Mouse (Mus musculus): ENCODE data around the gene Prss42. TPM values are rescaled to one million over a fixed set of nuclear protein-coding genes. Genes with fewer than 3 reads are reported as not detected.

Prss42 gene
- polyA plus RNA-seq, 1 experiment from 2014 or later: not detected

DNA sequence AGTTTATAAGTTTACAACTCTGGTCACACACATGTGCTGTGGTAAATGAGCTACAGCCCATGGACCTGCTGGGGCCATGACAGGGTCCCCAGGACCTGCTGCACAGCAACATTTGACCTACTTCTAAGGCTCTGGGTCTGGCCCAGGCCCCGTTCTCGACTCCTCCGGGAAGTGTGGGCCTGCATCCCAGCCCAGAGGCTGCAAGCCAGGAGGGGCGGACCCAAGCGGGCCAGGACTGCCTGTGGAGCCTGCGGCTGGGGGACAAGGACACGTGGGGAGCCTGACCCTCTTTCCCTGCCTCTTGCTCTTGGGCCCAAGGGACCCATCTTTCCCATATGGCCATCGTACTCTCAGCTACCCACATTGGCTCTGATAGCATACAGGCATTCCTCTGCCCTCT lies 39.4 kb upstream of the Prss42 start:
- ATAC-seq (ENCODE audit: insufficient number of reproducible peaks, insufficient read depth, low FRiP score, low read depth): 0 out of 2 replicates have a peak, but pooled peaks have one; percentile 22
- Histone ChIP-seq H3K36me3 (ENCODE audit: control insufficient read depth, insufficient read depth, low read length) (no peaks in the 10 kb centered on the region), H3K27ac (replicated peaks in 1 of 2; ENCODE audit: control insufficient read depth in 1 of 2, insufficient read depth in 1 of 2, low read depth in 2 of 2, low read length in 2 of 2) (no peak overlapping the region), H3K9ac (ENCODE audit: low read length) (no peak overlapping the region), H3K4me2 (ENCODE audit: low read length) (no peak overlapping the region), H3K9me3 (ENCODE audit: control insufficient read depth, low read length) (no peaks in the 10 kb centered on the region), H3K4me3 (ENCODE audit: control insufficient read depth in 1 of 2, insufficient read depth in 1 of 2, low read depth in 1 of 2, low read length in 2 of 2) (no peak overlapping the region), H3K4me1 (ENCODE audit: control insufficient read depth in 2 of 2, insufficient read depth in 2 of 2, low read length in 2 of 2) (peaks cover 16 to 23% of the 10 kb centered on the region in 2 experiments), H3K27me3 (ENCODE audit: control insufficient read depth, insufficient read depth, low read length) (no peaks in the 10 kb centered on the region)
- WGBS: 57% methylated on average over 8 of the region's 8 CpGs

DNA sequence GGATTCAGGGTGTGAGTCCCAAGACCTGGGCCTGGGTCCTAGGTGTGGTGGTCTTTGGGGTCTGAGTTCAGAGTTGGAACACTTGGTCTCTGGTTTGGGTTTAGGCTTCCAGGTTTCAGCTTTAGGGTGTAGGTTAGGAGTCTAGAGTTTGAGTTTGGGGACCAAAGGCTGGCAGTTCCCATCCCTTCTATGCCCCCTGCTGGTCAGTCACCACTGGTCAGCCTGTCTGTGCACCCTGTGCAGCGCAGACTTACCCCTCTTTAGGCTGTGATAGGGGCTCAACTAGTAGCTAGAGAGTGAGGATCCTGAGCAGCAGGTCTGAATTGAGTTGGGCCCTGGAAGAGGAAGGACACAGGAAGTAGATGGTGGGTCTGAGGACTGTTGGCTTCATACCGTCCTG lies 38.7 kb upstream of the Prss42 start:
- no peak for ATAC-seq (ENCODE audit: insufficient number of reproducible peaks, insufficient read depth, low FRiP score, low read depth)
- no peaks in the 10 kb centered on the region for H3K27me3 ChIP-seq (ENCODE audit: control insufficient read depth, insufficient read depth, low read length)
- H3K27ac ChIP-seq (replicated peaks in 1 of 2; ENCODE audit: control insufficient read depth in 1 of 2, insufficient read depth in 1 of 2, low read depth in 2 of 2, low read length in 2 of 2): no peak overlapping the region
- no peak overlapping the region for H3K9ac ChIP-seq (ENCODE audit: low read length)
- no peak overlapping the region for H3K4me2 ChIP-seq (ENCODE audit: low read length)
- H3K4me3 ChIP-seq (ENCODE audit: control insufficient read depth in 1 of 2, insufficient read depth in 1 of 2, low read depth in 1 of 2, low read length in 2 of 2): no peak overlapping the region
- no peaks in the 10 kb centered on the region for H3K9me3 ChIP-seq (ENCODE audit: control insufficient read depth, low read length)
- no peaks in the 10 kb centered on the region for H3K36me3 ChIP-seq (ENCODE audit: control insufficient read depth, insufficient read depth, low read length)
- WGBS: 36% methylated on average over 2 of the region's 2 CpGs
- H3K4me1 ChIP-seq (ENCODE audit: control insufficient read depth in 2 of 2, insufficient read depth in 2 of 2, low read length in 2 of 2): peaks cover 13 to 20% of the 10 kb centered on the region in 2 experiments

DNA sequence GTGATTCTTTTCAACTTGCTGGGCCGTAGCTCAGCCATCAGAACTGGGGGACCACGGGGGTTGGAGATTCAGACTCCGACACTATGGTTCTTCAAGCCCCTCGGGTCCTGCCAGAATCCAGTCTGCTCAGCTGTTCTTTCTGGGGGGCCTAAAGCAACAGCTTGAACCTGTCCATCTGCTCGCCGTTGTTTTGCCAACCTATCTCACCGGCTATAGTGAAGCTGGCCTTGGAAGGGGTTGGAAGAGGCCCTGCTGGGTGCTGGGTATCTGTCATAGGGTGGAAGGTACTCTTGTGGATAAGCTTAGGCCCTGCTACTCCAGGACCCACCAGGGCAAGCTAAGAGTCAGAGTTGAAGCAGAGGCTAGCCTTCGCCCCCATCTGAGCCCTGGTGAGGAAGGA lies 37.1 kb upstream of the Prss42 start:
- Histone ChIP-seq H3K27me3 (ENCODE audit: control insufficient read depth, insufficient read depth, low read length) (no peaks in the 10 kb centered on the region), H3K9me3 (ENCODE audit: control insufficient read depth, low read length) (no peaks in the 10 kb centered on the region), H3K4me1 (ENCODE audit: control insufficient read depth in 2 of 2, insufficient read depth in 2 of 2, low read length in 2 of 2) (peaks cover 15 to 17% of the 10 kb centered on the region in 2 experiments), H3K27ac (replicated peaks in 1 of 2; ENCODE audit: control insufficient read depth in 1 of 2, insufficient read depth in 1 of 2, low read depth in 2 of 2, low read length in 2 of 2) (no peak overlapping the region), H3K9ac (ENCODE audit: low read length) (no peak overlapping the region), H3K4me2 (ENCODE audit: low read length) (no peak overlapping the region), H3K36me3 (ENCODE audit: control insufficient read depth, insufficient read depth, low read length) (peaks cover under 1% of the 10 kb centered on the region; the same call in 1 of the 2 replicates), H3K4me3 (ENCODE audit: control insufficient read depth in 1 of 2, insufficient read depth in 1 of 2, low read depth in 1 of 2, low read length in 2 of 2) (no peak overlapping the region)
- WGBS: 81% methylated on average over 8 of the region's 8 CpGs
- ATAC-seq (ENCODE audit: insufficient number of reproducible peaks, insufficient read depth, low FRiP score, low read depth): no peak

DNA sequence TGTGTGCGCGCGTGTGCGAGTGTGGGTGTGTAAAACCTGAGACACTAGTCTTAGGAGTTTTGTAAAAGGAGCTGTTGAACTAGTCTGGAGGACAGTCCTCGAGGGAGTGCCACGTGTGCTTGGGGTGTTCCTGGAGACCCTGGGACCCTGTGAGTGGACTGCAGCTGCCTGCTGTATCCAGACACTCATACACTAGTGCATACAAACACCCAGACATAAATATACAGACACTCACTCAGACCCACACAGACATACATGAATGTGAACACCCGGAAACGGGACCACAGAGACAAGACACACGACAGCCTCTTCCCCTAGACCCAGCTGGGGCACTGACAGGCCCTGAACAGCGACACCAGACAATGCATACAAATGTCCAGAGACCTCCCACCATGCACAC lies 35.2 kb upstream of the Prss42 start:
- no peak for ATAC-seq (ENCODE audit: insufficient number of reproducible peaks, insufficient read depth, low FRiP score, low read depth)
- no peaks in the 10 kb centered on the region for H3K9me3 ChIP-seq (ENCODE audit: control insufficient read depth, low read length)
- H3K4me3 ChIP-seq (ENCODE audit: control insufficient read depth in 1 of 2, insufficient read depth in 1 of 2, low read depth in 1 of 2, low read length in 2 of 2): peak overlapping the region; percentile 30 to 72
- H3K27ac ChIP-seq (replicated peaks in 1 of 2; ENCODE audit: control insufficient read depth in 1 of 2, insufficient read depth in 1 of 2, low read depth in 2 of 2, low read length in 2 of 2): peak overlapping the region; percentile 81 to 98
- 68% methylated on average over 10 of the region's 10 CpGs for WGBS
- peak overlapping the region; percentile 98 for H3K9ac ChIP-seq (ENCODE audit: low read length)
- H3K36me3 ChIP-seq (ENCODE audit: control insufficient read depth, insufficient read depth, low read length): peaks cover 17% of the 10 kb centered on the region
- H3K4me2 ChIP-seq (ENCODE audit: low read length): peak overlapping the region; percentile 71
- no peaks in the 10 kb centered on the region for H3K27me3 ChIP-seq (ENCODE audit: control insufficient read depth, insufficient read depth, low read length)
- H3K4me1 ChIP-seq (ENCODE audit: control insufficient read depth in 2 of 2, insufficient read depth in 2 of 2, low read length in 2 of 2): peaks cover 19 to 31% of the 10 kb centered on the region in 2 experiments

DNA sequence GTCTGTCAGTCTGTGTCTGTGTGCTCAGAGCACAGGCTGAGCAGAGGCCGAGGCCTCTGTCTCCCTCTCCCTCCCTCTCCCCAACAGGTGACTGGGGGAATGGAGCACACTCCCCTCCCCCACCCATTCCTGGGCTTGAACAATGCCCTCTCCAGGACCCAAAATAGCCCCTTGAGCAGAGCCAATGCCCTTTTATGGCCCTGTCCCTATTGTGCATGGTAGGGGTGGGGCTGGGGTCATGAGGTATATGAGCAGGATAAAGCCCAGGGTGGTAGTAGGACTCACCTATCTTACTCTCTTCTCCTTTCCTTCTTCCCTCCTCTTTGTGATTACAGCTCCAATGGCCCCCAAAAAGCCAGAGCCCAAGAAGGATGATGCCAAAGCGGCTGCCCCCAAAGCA lies 34.6 kb upstream of the Prss42 start:
- H3K9me3 ChIP-seq (ENCODE audit: control insufficient read depth, low read length): no peaks in the 10 kb centered on the region
- H3K36me3 ChIP-seq (ENCODE audit: control insufficient read depth, insufficient read depth, low read length): peaks cover 24% of the 10 kb centered on the region
- H3K4me3 ChIP-seq (ENCODE audit: control insufficient read depth in 1 of 2, insufficient read depth in 1 of 2, low read depth in 1 of 2, low read length in 2 of 2): peak overlapping the region; percentile 72 to 88
- 26% methylated on average over 2 of the region's 2 CpGs for WGBS
- no peaks in the 10 kb centered on the region for H3K27me3 ChIP-seq (ENCODE audit: control insufficient read depth, insufficient read depth, low read length)
- peaks cover 19 to 36% of the 10 kb centered on the region in 2 experiments for H3K4me1 ChIP-seq (ENCODE audit: control insufficient read depth in 2 of 2, insufficient read depth in 2 of 2, low read length in 2 of 2)
- peak overlapping the region; percentile 71 for H3K4me2 ChIP-seq (ENCODE audit: low read length)
- H3K27ac ChIP-seq (replicated peaks in 1 of 2; ENCODE audit: control insufficient read depth in 1 of 2, insufficient read depth in 1 of 2, low read depth in 2 of 2, low read length in 2 of 2): peak overlapping the region; percentile 98
- peak overlapping the region; percentile 98 for H3K9ac ChIP-seq (ENCODE audit: low read length)
- peak; percentile 91 for ATAC-seq (ENCODE audit: insufficient number of reproducible peaks, insufficient read depth, low FRiP score, low read depth)

DNA sequence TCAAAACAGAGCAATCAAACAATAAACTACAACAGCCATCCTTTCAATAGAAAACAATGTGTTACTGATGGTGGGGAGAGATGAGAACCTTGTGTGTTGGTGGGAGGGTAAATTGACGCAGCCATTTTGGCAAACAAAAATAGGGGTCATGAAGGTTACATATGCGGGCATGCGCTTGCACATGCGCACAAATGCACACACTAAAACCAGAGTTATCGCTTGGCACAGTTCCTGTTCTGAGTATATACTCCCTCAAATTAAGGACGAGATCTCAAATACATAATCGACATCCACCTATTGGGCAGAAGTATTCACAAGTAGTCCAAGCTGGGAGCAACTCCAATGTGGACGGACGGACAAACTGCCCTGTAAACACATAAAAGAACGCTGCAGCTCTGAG lies 25.6 kb upstream of the Prss42 start:
- ATAC-seq (ENCODE audit: insufficient number of reproducible peaks, insufficient read depth, low FRiP score, low read depth): no peak
- H3K27ac ChIP-seq (replicated peaks in 1 of 2; ENCODE audit: control insufficient read depth in 1 of 2, insufficient read depth in 1 of 2, low read depth in 2 of 2, low read length in 2 of 2): no peak overlapping the region
- 88% methylated on average over 10 of the region's 10 CpGs for WGBS

DNA sequence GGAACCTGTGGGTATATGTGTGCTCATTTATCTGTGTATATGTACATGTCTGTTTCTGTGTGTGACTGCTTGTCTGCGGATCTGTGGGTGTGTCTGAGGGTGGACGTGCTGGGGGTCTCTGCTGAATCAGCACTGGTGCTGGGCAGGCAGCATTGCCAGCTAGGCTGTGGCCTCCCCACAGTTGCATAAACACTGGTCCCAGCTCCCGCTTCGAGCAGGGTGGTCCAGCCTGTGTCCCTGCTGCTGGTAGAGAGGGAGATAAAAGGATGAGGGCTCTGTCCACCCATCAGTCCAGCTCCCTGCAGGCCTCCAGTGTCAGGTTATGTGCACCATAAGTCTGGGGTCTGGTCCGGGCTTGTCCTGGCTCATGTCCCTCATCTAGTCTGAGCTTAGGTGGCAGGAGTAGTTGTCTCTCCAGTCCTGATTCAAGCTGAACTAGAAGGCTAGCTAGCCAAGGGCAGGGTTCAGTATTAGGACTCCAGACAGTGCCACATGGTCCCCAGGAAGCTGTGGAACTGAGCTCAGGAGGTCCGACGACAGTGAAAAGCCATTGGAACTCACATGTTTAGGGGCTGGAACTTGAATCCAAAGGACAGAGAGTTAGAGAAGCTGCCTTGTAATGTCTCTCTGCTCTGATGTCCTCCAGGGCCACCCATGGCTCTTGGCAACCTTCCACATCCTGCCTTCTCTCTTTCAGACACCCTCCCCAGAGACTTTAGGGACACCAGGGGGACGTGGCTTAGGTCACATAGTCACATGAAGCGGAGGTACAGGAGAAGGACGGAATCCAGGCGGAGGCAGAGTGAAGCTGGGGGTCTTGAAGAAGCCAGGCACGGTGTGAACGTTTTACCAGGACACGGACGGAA lies 23.3 kb upstream of the Prss42 start:
- Histone ChIP-seq H3K9me3 (ENCODE audit: control insufficient read depth, low read length) (no peaks in the 10 kb centered on the region), H3K36me3 (ENCODE audit: control insufficient read depth, insufficient read depth, low read length) (peaks cover 18% of the 10 kb centered on the region), H3K4me1 (ENCODE audit: control insufficient read depth in 2 of 2, insufficient read depth in 2 of 2, low read length in 2 of 2) (peaks cover 18 to 24% of the 10 kb centered on the region in 2 experiments), H3K4me2 (ENCODE audit: low read length) (peak overlapping the region; percentile 14), H3K9ac (ENCODE audit: low read length) (peak overlapping the region; percentile 55), H3K27ac (replicated peaks in 1 of 2; ENCODE audit: control insufficient read depth in 1 of 2, insufficient read depth in 1 of 2, low read depth in 2 of 2, low read length in 2 of 2) (peak overlapping the region; percentile 35 to 45), H3K4me3 (ENCODE audit: control insufficient read depth in 1 of 2, insufficient read depth in 1 of 2, low read depth in 1 of 2, low read length in 2 of 2) (no peak overlapping the region), H3K27me3 (ENCODE audit: control insufficient read depth, insufficient read depth, low read length) (no peaks in the 10 kb centered on the region)
- WGBS: 53% methylated on average over 15 of the region's 15 CpGs
- no peak for ATAC-seq (ENCODE audit: insufficient number of reproducible peaks, insufficient read depth, low FRiP score, low read depth)

More for the DNA sequence above, 25.6 kb upstream of the Prss42 start:
- Histone ChIP-seq H3K9ac (ENCODE audit: low read length) (no peak overlapping the region), H3K27me3 (ENCODE audit: control insufficient read depth, insufficient read depth, low read length) (no peaks in the 10 kb centered on the region), H3K36me3 (ENCODE audit: control insufficient read depth, insufficient read depth, low read length) (peaks cover 40% of the 10 kb centered on the region), H3K9me3 (ENCODE audit: control insufficient read depth, low read length) (no peaks in the 10 kb centered on the region), H3K4me2 (ENCODE audit: low read length) (no peak overlapping the region), H3K4me1 (ENCODE audit: control insufficient read depth in 2 of 2, insufficient read depth in 2 of 2, low read length in 2 of 2) (peaks cover 15 to 23% of the 10 kb centered on the region in 2 experiments), H3K4me3 (ENCODE audit: control insufficient read depth in 1 of 2, insufficient read depth in 1 of 2, low read depth in 1 of 2, low read length in 2 of 2) (no peak overlapping the region)

All from heart, embryonic 14.5 days (tissue).